Mouse (Mus musculus) c-Kit-positive CD71-positive TER-119-negative erythroid progenitor cells, embryonic 14.5 days (primary cell): Measurements from ENCODE around the gene Edem1.
A peak's percentile ranks its signal among the peaks of the same experiment; 100 is the strongest.

Source experiments
- DNase-seq: peaks from one replicate; pipeline ENCODE4 v3.0.0-alpha.2; 2013; ENCODE audit warnings: low read depth

The Edem1 gene

GRCm38 (mm10) chr6:108828234-108828868 is at the start of gene Edem1:
Gene Edem1 (plus strand): TSS chr6:108828641.
- DNase-seq: peak; percentile 92

- no peak for DNase-seq
These were observed 46.6 kb upstream of the Edem1 start for GRCm38 (mm10) chr6:108781865-108782264.

GRCm38 (mm10) chr6:108782526-108783183 is 45.8 kb upstream of the Edem1 start, which contains the start of gene Arl8b:
Gene Arl8b (plus strand): TSS chr6:108783099.
- DNase-seq: peak; percentile 91

GRCm38 (mm10) chr6:108783184-108783881 is 45.1 kb upstream of the Edem1 start:
- DNase-seq: peak; percentile 33

- DNase-seq: peak; percentile 19
These were observed 44.4 kb upstream of the Edem1 start for GRCm38 (mm10) chr6:108784056-108784455.

- peak; percentile 39 for DNase-seq
These were observed 43.6 kb upstream of the Edem1 start for GRCm38 (mm10) chr6:108784796-108785195.

GRCm38 (mm10) chr6:108785551-108785950 is 42.9 kb upstream of the Edem1 start:
- DNase-seq: no peak

- no peak for DNase-seq
These were observed 36.9 kb upstream of the Edem1 start for GRCm38 (mm10) chr6:108791498-108791897.

GRCm38 (mm10) chr6:108795912-108796311 is 32.5 kb upstream of the Edem1 start:
- DNase-seq: no peak

- no peak for DNase-seq
These were observed 31.7 kb upstream of the Edem1 start for GRCm38 (mm10) chr6:108796706-108797105.

GRCm38 (mm10) chr6:108805194-108805593 is 23.2 kb upstream of the Edem1 start:
- no peak for DNase-seq

GRCm38 (mm10) chr6:108805871-108806270 is 22.6 kb upstream of the Edem1 start:
- DNase-seq: no peak

GRCm38 (mm10) chr6:108807446-108807845 is 21.0 kb upstream of the Edem1 start:
- DNase-seq: no peak

GRCm38 (mm10) chr6:108808786-108809185 is 19.7 kb upstream of the Edem1 start:
- DNase-seq: no peak

- no peak for DNase-seq
These were observed 18.2 kb upstream of the Edem1 start for GRCm38 (mm10) chr6:108810237-108810636.

- DNase-seq: no peak
These were observed 16.3 kb upstream of the Edem1 start for GRCm38 (mm10) chr6:108812134-108812533.

- no peak for DNase-seq
These were observed 10.9 kb upstream of the Edem1 start for GRCm38 (mm10) chr6:108817510-108817909.

GRCm38 (mm10) chr6:108824816-108825545 is 3.5 kb upstream of the Edem1 start:
- no peak for DNase-seq

- DNase-seq: no peak
These were observed 2.4 kb upstream of the Edem1 start for GRCm38 (mm10) chr6:108826070-108826469.

GRCm38 (mm10) chr6:108827336-108827920 is 1.0 kb upstream of the Edem1 start:
- no peak for DNase-seq

- DNase-seq: no peak
These were observed 431 bp downstream of the Edem1 start for GRCm38 (mm10) chr6:108828872-108829271.
